Mouse (Mus musculus) embryonic fibroblast, embryonic 13.5 days (primary cell): Measurements from ENCODE around the gene Agxt2. TPM values are rescaled to one million over a fixed set of nuclear protein-coding genes. Genes with fewer than 3 reads are reported as not detected.

Experiments used
- H3K27ac ChIP-seq: 2 replicates; pipeline ENCODE4 v1.5.1; 2012; ENCODE audit warnings: low read length, control low read depth, inconsistent platforms; ENCODE audit not compliant: insufficient read depth
- H3K4me1 ChIP-seq: 2 replicates; pipeline ENCODE4 v1.6.1; 2011; ENCODE audit warnings: low read length; ENCODE audit not compliant: control insufficient read depth, insufficient read depth
- H3K4me3 ChIP-seq: 2 replicates; pipeline ENCODE4 v1.5.1; 2011; ENCODE audit warnings: mild to moderate bottlenecking, control low read depth, low read length; ENCODE audit not compliant: insufficient read depth
- CTCF ChIP-seq: IDR thresholded peaks from 2 replicates; pipeline ENCODE4 v1.5.1; 2011; ENCODE audit warnings: mild to moderate bottlenecking, control low read depth, low read length, moderate library complexity, borderline replicate concordance; ENCODE audit not compliant: insufficient read depth
- POLR2A ChIP-seq: IDR thresholded peaks from 2 replicates; pipeline ENCODE4 v1.6.1; 2011; ENCODE audit warnings: low read depth, mild to moderate bottlenecking, control low read depth, low read length, moderate library complexity
- polyA plus RNA-seq: library from polyadenylated mRNA; stranded (reverse); fragments of >200 nt; gene quantifications from 2 replicates; pipeline ENCODE4 v1.2.4, GENCODE M21; 2011; ENCODE audit warnings: low read depth; ENCODE audit not compliant: missing spikeins, insufficient read length

Agxt2 gene
- polyA plus RNA-seq, 1 experiment = not detected

- H3K4me3 ChIP-seq = no peak overlapping the region
- no peaks in the 10 kb centered on the region for H3K4me1 ChIP-seq
- no peak for TF ChIP-seq POLR2A
- TF ChIP-seq CTCF = no peak
Observed at GRCm38 (mm10) chr15:10426124-10426523, 67.8 kb downstream of the Agxt2 start.

GRCm38 (mm10) chr15:10426545-10427266, 68.4 kb downstream of the Agxt2 start:
- TF ChIP-seq POLR2A (no peak), CTCF (no peak)
- H3K27ac ChIP-seq = no peak overlapping the region
- no peaks in the 10 kb centered on the region for H3K4me1 ChIP-seq
- H3K4me3 ChIP-seq = no peak overlapping the region

More at GRCm38 (mm10) chr15:10426124-10426523, 67.8 kb downstream of the Agxt2 start:
- no peak overlapping the region for H3K27ac ChIP-seq

GRCm38 (mm10) chr15:10436893-10437292, 78.6 kb downstream of the Agxt2 start:
- TF ChIP-seq CTCF = no peak
- TF ChIP-seq POLR2A = no peak
- H3K4me3 ChIP-seq = no peak overlapping the region
- no peak overlapping the region for H3K27ac ChIP-seq
- H3K4me1 ChIP-seq = no peaks in the 10 kb centered on the region

- no peaks in the 10 kb centered on the region for H3K4me1 ChIP-seq
- H3K4me3 ChIP-seq = no peak overlapping the region
- H3K27ac ChIP-seq = no peak overlapping the region
- TF ChIP-seq POLR2A (no peak), CTCF (no peak)
Observed at GRCm38 (mm10) chr15:10439963-10440362, 81.6 kb downstream of the Agxt2 start.

- Histone ChIP-seq H3K4me3 (no peak overlapping the region), H3K4me1 (no peaks in the 10 kb centered on the region), H3K27ac (no peak overlapping the region)
- no peak for TF ChIP-seq CTCF
- TF ChIP-seq POLR2A = no peak
Observed at GRCm38 (mm10) chr15:10441493-10441892, 83.2 kb downstream of the Agxt2 start.

GRCm38 (mm10) chr15:10442275-10442674, 83.9 kb downstream of the Agxt2 start:
- no peak overlapping the region for H3K27ac ChIP-seq
- TF ChIP-seq CTCF = no peak
- TF ChIP-seq POLR2A = no peak
- no peak overlapping the region for H3K4me3 ChIP-seq
- H3K4me1 ChIP-seq = no peaks in the 10 kb centered on the region

- no peak overlapping the region for H3K27ac ChIP-seq
- H3K4me3 ChIP-seq = no peak overlapping the region
- H3K4me1 ChIP-seq = no peaks in the 10 kb centered on the region
- TF ChIP-seq CTCF (no peak), POLR2A (no peak)
Observed at GRCm38 (mm10) chr15:10447102-10447501, 88.8 kb downstream of the Agxt2 start.

Other genes starting within 250 kb of the Agxt2 start
- gene Prlr, start 181.3 kb upstream of the Agxt2 start, polyA plus RNA-seq = 0.28 and 1.1 TPM in 2 replicates
- gene Gm21973, start 33.2 kb upstream of the Agxt2 start, polyA plus RNA-seq = not detected in 2 replicates
- 20.9 and 28.4 TPM in 2 replicates for gene Dnajc21, start 112.0 kb downstream of the Agxt2 start, polyA plus RNA-seq
- gene Brix1, start 127.4 kb downstream of the Agxt2 start, polyA plus RNA-seq = 68.5 and 84.4 TPM in 2 replicates
- gene Rad1, start 127.5 kb downstream of the Agxt2 start, polyA plus RNA-seq = 18.0 and 18.5 TPM in 2 replicates
- not detected in 2 replicates for gene Ttc23l, start 200.1 kb downstream of the Agxt2 start, polyA plus RNA-seq